Mouse (Mus musculus) kidney, embryonic 14.5 days (tissue): ENCODE measurements around the gene Il1r1. TPM values are rescaled to one million over a fixed set of nuclear protein-coding genes. Genes with fewer than 3 reads are reported as not detected.

ENCODE experiments used
- ATAC-seq: fragments of 200-750 bp; cut with Nextera tagmentation; 2 replicates; pipeline ENCODE4 v1.8.0; 2017; ENCODE audit warnings: moderate number of reproducible peaks, mild to moderate bottlenecking, moderate TSS enrichment, moderate library complexity; ENCODE audit not compliant: low FRiP score, low TSS enrichment
- H3K27ac ChIP-seq: fragments of 300-500 bp; sonication (generic); 2 replicates; pipeline ENCODE4 v1.5.1; 2014; ENCODE audit warnings: low read depth, mild to moderate bottlenecking, low read length, moderate library complexity, mixed read lengths
- H3K27me3 ChIP-seq: fragments of 300-500 bp; sonication (generic); 2 replicates; pipeline ENCODE4 v1.6.1; 2014; ENCODE audit warnings: mild to moderate bottlenecking, low read length; ENCODE audit not compliant: control insufficient read depth, insufficient read depth
- H3K36me3 ChIP-seq: fragments of 300-500 bp; sonication (generic); 2 replicates; pipeline ENCODE4 v1.6.1; 2014; ENCODE audit warnings: low read length, mixed read lengths; ENCODE audit not compliant: control insufficient read depth, insufficient read depth
- H3K4me1 ChIP-seq: fragments of 300-500 bp; sonication (generic); 2 replicates; pipeline ENCODE4 v1.6.1; 2014; ENCODE audit warnings: low read length, mixed read lengths; ENCODE audit not compliant: control insufficient read depth, insufficient read depth
- H3K4me2 ChIP-seq: fragments of 300-500 bp; sonication (generic); replicated peaks from 2 replicates; pipeline ENCODE4 v1.6.1; 2014; ENCODE audit warnings: low read depth, mild to moderate bottlenecking, low read length
- H3K4me3 ChIP-seq: fragments of 300-500 bp; sonication (generic); 2 replicates; pipeline ENCODE4 v1.5.1; 2014; ENCODE audit warnings: mild to moderate bottlenecking, low read length
- H3K9ac ChIP-seq: fragments of 300-500 bp; sonication (generic); 2 replicates; pipeline ENCODE4 v1.6.1; 2014; ENCODE audit warnings: low read depth, mild to moderate bottlenecking, low read length, moderate library complexity
- H3K9me3 ChIP-seq: fragments of 300-500 bp; sonication (generic); 2 replicates; pipeline ENCODE4 v1.6.1; 2016; ENCODE audit warnings: low read length; ENCODE audit not compliant: control insufficient read depth
- WGBS: fragments of 180-500 bp; shearing (Covaris S2); extraction: QIAGEN DNeasy Blood & Tissue Kit; methylation state at CpG from one replicate; pipeline ENCODE4 v1.1.7; 2014; 5-methylcytosine and 5-hydroxymethylcytosine counted together
- polyA plus RNA-seq: library from polyadenylated mRNA; unstranded; fragments of >200 nt; fragmentation: Nextera tagmentation; extraction: Ambion mirVana; gene quantifications from 2 replicates; pipeline ENCODE4 v1.2.1, GENCODE M21; 2014

Gene Il1r1
- polyA plus RNA-seq, 1 experiment from 2014 or later = 4.2 TPM

GRCm38 (mm10) chr1:40223591-40223990 lies 1.3 kb upstream of the Il1r1 start:
- ATAC-seq = no peak
- 83% methylated on average over 2 of the region's 2 CpGs for WGBS
- H3K9ac ChIP-seq = no peak overlapping the region

GRCm38 (mm10) chr1:40225580-40225979 lies 700 bp downstream of the Il1r1 start:
- H3K9ac ChIP-seq = no peak overlapping the region
- H3K9me3 ChIP-seq = no peaks in the 10 kb centered on the region
- H3K4me1 ChIP-seq = peaks cover 11% of the 10 kb centered on the region
- 54% methylated on average over 2 of the region's 2 CpGs for WGBS
- H3K36me3 ChIP-seq = no peaks in the 10 kb centered on the region
- no peak for ATAC-seq
- no peaks in the 10 kb centered on the region for H3K27me3 ChIP-seq
- H3K4me2 ChIP-seq = no peak overlapping the region
- H3K4me3 ChIP-seq = no peak overlapping the region
- H3K27ac ChIP-seq = no peak overlapping the region

More at GRCm38 (mm10) chr1:40223591-40223990, 1.3 kb upstream of the Il1r1 start:
- Histone ChIP-seq H3K9me3 (peaks cover 6% of the 10 kb centered on the region; the same call in 1 of the 2 replicates), H3K4me2 (no peak overlapping the region), H3K27me3 (no peaks in the 10 kb centered on the region), H3K27ac (no peak overlapping the region), H3K4me1 (peaks cover 11% of the 10 kb centered on the region), H3K36me3 (no peaks in the 10 kb centered on the region), H3K4me3 (no peak overlapping the region)

GRCm38 (mm10) chr1:40229033-40229432 lies 4.2 kb downstream of the Il1r1 start:
- no peaks in the 10 kb centered on the region for H3K36me3 ChIP-seq
- no peaks in the 10 kb centered on the region for H3K9me3 ChIP-seq
- no peak overlapping the region for H3K4me3 ChIP-seq
- 84% methylated on average over 3 of the region's 3 CpGs for WGBS
- H3K27me3 ChIP-seq = no peaks in the 10 kb centered on the region
- no peak overlapping the region for H3K27ac ChIP-seq
- no peak overlapping the region for H3K9ac ChIP-seq
- peaks cover 16% of the 10 kb centered on the region for H3K4me1 ChIP-seq
- ATAC-seq = no peak
- no peak overlapping the region for H3K4me2 ChIP-seq

- no peak overlapping the region for H3K27ac ChIP-seq
- H3K27me3 ChIP-seq = no peaks in the 10 kb centered on the region
- 90% methylated on average over 3 of the region's 3 CpGs for WGBS
- H3K4me2 ChIP-seq = no peak overlapping the region
- H3K4me1 ChIP-seq = peaks cover 9% of the 10 kb centered on the region
- H3K4me3 ChIP-seq = no peak overlapping the region
- no peaks in the 10 kb centered on the region for H3K9me3 ChIP-seq
- no peaks in the 10 kb centered on the region for H3K36me3 ChIP-seq
- ATAC-seq = no peak
- H3K9ac ChIP-seq = no peak overlapping the region
These were observed 4.9 kb downstream of the Il1r1 start for GRCm38 (mm10) chr1:40229771-40230280.

GRCm38 (mm10) chr1:40230336-40230735 lies 5.5 kb downstream of the Il1r1 start:
- H3K36me3 ChIP-seq = no peaks in the 10 kb centered on the region
- no peak overlapping the region for H3K4me2 ChIP-seq
- 74% methylated on average over 7 of the region's 7 CpGs for WGBS
- H3K4me3 ChIP-seq = no peak overlapping the region
- H3K27me3 ChIP-seq = no peaks in the 10 kb centered on the region
- no peak for ATAC-seq
- no peak overlapping the region for H3K9ac ChIP-seq
- H3K9me3 ChIP-seq = no peaks in the 10 kb centered on the region
- peaks cover 8% of the 10 kb centered on the region for H3K4me1 ChIP-seq
- H3K27ac ChIP-seq = no peak overlapping the region

GRCm38 (mm10) chr1:40231116-40231515 lies 6.2 kb downstream of the Il1r1 start:
- Histone ChIP-seq H3K4me2 (no peak overlapping the region), H3K9me3 (no peaks in the 10 kb centered on the region), H3K9ac (no peak overlapping the region), H3K4me3 (no peak overlapping the region), H3K4me1 (peaks cover 8% of the 10 kb centered on the region), H3K27me3 (no peaks in the 10 kb centered on the region), H3K27ac (no peak overlapping the region), H3K36me3 (no peaks in the 10 kb centered on the region)
- no peak for ATAC-seq
- 92% methylated on average over 3 of the region's 3 CpGs for WGBS

- 10% methylated on average over 7 of the region's 7 CpGs for WGBS
These were observed 8.3 kb downstream of the Il1r1 start for GRCm38 (mm10) chr1:40233217-40233616.

GRCm38 (mm10) chr1:40233621-40234020 lies 8.7 kb downstream of the Il1r1 start:
- 44% methylated on average over 3 of the region's 3 CpGs for WGBS
- ATAC-seq = no peak

More at GRCm38 (mm10) chr1:40233217-40233616, 8.3 kb downstream of the Il1r1 start:
- H3K27ac ChIP-seq = no peak overlapping the region; the same call in 1 of the 2 replicates
- H3K27me3 ChIP-seq = no peaks in the 10 kb centered on the region
- H3K9me3 ChIP-seq = no peaks in the 10 kb centered on the region
- H3K4me2 ChIP-seq = no peak overlapping the region
- H3K4me1 ChIP-seq = peaks cover 17% of the 10 kb centered on the region
- no peak overlapping the region for H3K4me3 ChIP-seq
- H3K36me3 ChIP-seq = no peaks in the 10 kb centered on the region
- H3K9ac ChIP-seq = no peak overlapping the region
- ATAC-seq = peak; percentile 66; the same call in 1 of the 2 replicates

GRCm38 (mm10) chr1:40235597-40236249 lies 10.8 kb downstream of the Il1r1 start:
- no peak overlapping the region for H3K4me3 ChIP-seq
- peaks cover 17% of the 10 kb centered on the region for H3K4me1 ChIP-seq
- WGBS = 76% methylated on average over 5 of the region's 5 CpGs
- ATAC-seq = no peak
- no peak overlapping the region for H3K27ac ChIP-seq
- no peaks in the 10 kb centered on the region for H3K27me3 ChIP-seq
- no peak overlapping the region for H3K4me2 ChIP-seq
- no peaks in the 10 kb centered on the region for H3K36me3 ChIP-seq
- no peak overlapping the region for H3K9ac ChIP-seq
- H3K9me3 ChIP-seq = no peaks in the 10 kb centered on the region

More at GRCm38 (mm10) chr1:40233621-40234020, 8.7 kb downstream of the Il1r1 start:
- Histone ChIP-seq H3K4me2 (no peak overlapping the region), H3K27ac (peak overlapping the region; percentile 30; the same call in 1 of the 2 replicates), H3K4me3 (no peak overlapping the region), H3K27me3 (no peaks in the 10 kb centered on the region), H3K9me3 (no peaks in the 10 kb centered on the region), H3K9ac (no peak overlapping the region), H3K36me3 (no peaks in the 10 kb centered on the region), H3K4me1 (peaks cover 17% of the 10 kb centered on the region)
